Mouse (Mus musculus) heart, embryonic 16.5 days (tissue): Measurements from ENCODE around the gene Ebf4. TPM values are rescaled to one million over a fixed set of nuclear protein-coding genes. Genes with fewer than 3 reads are reported as not detected.

ENCODE experiments used
- polyA plus RNA-seq: library from polyadenylated mRNA; unstranded; fragments of >200 nt; fragmentation: Nextera tagmentation; extraction: Ambion mirVana; gene quantifications from 2 replicates; pipeline ENCODE4 v1.2.1, GENCODE M21; 2015

Gene Ebf4
- polyA plus RNA-seq, 1 experiment from 2014 or later, result 0.43 TPM

Other genes starting within 250 kb of the Ebf4 start
- gene Tgm6, start 182.8 kb upstream of the Ebf4 start, polyA plus RNA-seq, result not detected in 2 replicates
- gene Snrpb, start 115.8 kb upstream of the Ebf4 start, polyA plus RNA-seq, result 444 and 445 TPM in 2 replicates
- not detected in 2 replicates for gene Tmc2, start 100.0 kb upstream of the Ebf4 start, polyA plus RNA-seq
- 138 and 159 TPM in 2 replicates for gene Nop56, start 20.7 kb upstream of the Ebf4 start, polyA plus RNA-seq
- gene Idh3b, start 10.6 kb upstream of the Ebf4 start, polyA plus RNA-seq, result 346 and 357 TPM in 2 replicates
- 27.2 and 29.4 TPM in 2 replicates for gene Cpxm1, start 102.4 kb downstream of the Ebf4 start, polyA plus RNA-seq
- gene Gm28372, start 110.1 kb downstream of the Ebf4 start, polyA plus RNA-seq, result not detected in 2 replicates
- gene 1700020A23Rik, start 110.1 kb downstream of the Ebf4 start, polyA plus RNA-seq, result not detected in 2 replicates
- 0.11 TPM in 1 of 2 replicates, not detected in the other for gene Tmem239, start 111.3 kb downstream of the Ebf4 start, polyA plus RNA-seq
- 57.1 and 60.9 TPM in 2 replicates for gene Vps16, start 129.2 kb downstream of the Ebf4 start, polyA plus RNA-seq
- gene Pced1a, start 129.5 kb downstream of the Ebf4 start, polyA plus RNA-seq, result 7.2 and 8.1 TPM in 2 replicates
- 70.5 and 71.8 TPM in 2 replicates for gene Ptpra, start 155.1 kb downstream of the Ebf4 start, polyA plus RNA-seq